Mouse (Mus musculus) CH12.LX (cell line): Measurements from ENCODE around the gene Commd1.

Experiments
- CTCF ChIP-seq, 2 experiments: IDR thresholded peaks in 1 of 2; conservative IDR thresholded peaks in 1 of 2; 2 replicates each; pipeline ENCODE4 v1.5.1; 2011 to 2012; ENCODE audit warnings: low read depth in 2 of 2, low read length in 2 of 2, improper control_type of control experiment in 1 of 2, inconsistent platforms in 1 of 2, mild to moderate bottlenecking in 1 of 2, moderate library complexity in 1 of 2
- EP300 ChIP-seq: IDR thresholded peaks from 2 replicates; pipeline ENCODE4 v1.6.1; 2011; ENCODE audit warnings: low read length, improper control_type of control experiment
- HCFC1 ChIP-seq: IDR thresholded peaks from 2 replicates; pipeline ENCODE4 v1.6.1; 2012; ENCODE audit warnings: low read depth, mild to moderate bottlenecking, inconsistent platforms, low read length, improper control_type of control experiment
- MYC ChIP-seq: IDR thresholded peaks from 2 replicates; pipeline ENCODE4 v1.6.1; 2011; ENCODE audit warnings: low read depth, mild to moderate bottlenecking, improper control_type of control experiment, low read length
- POLR2A ChIP-seq: IDR thresholded peaks from 2 replicates; pipeline ENCODE4 v1.6.1; 2011; ENCODE audit warnings: low read depth, mild to moderate bottlenecking, improper control_type of control experiment, low read length
- RCOR1 ChIP-seq: conservative IDR thresholded peaks from 2 replicates; pipeline ENCODE4 v1.6.1; 2012; ENCODE audit warnings: low read depth, mild to moderate bottlenecking, inconsistent platforms, low read length, improper control_type of control experiment
- TCF12 ChIP-seq: IDR thresholded peaks from 2 replicates; pipeline ENCODE4 v1.6.1; 2014; ENCODE audit warnings: low read depth, mild to moderate bottlenecking, inconsistent platforms, low read length, improper control_type of control experiment
- ZC3H11A ChIP-seq: IDR thresholded peaks from 2 replicates; pipeline ENCODE4 v1.6.1; 2012; ENCODE audit warnings: low read depth, mild to moderate bottlenecking, inconsistent platforms, low read length, improper control_type of control experiment
- ZMIZ1 ChIP-seq: IDR thresholded peaks from 2 replicates; pipeline ENCODE4 v1.6.1; 2012; ENCODE audit warnings: low read depth, mild to moderate bottlenecking, inconsistent platforms, low read length, improper control_type of control experiment

GRCm38 (mm10) chr11:22981041-22981440 is 1.1 kb downstream of the Commd1 start:
- no peak for TF ChIP-seq MYC
- TF ChIP-seq EP300: no peak
- no peak for TF ChIP-seq POLR2A
- no peak for TF ChIP-seq CTCF (conservative IDR thresholded peaks at IDR 0.05 in 1 of 2, IDR thresholded peaks at IDR 0.05 in 1 of 2; ENCODE audit: low read depth in 2 of 2, low read length in 2 of 2)
- no peak for TF ChIP-seq ZMIZ1
- TF ChIP-seq HCFC1: no peak
- no peak for TF ChIP-seq RCOR1
- no peak for TF ChIP-seq ZC3H11A
- no peak for TF ChIP-seq TCF12
